In the genomic region with DNA sequence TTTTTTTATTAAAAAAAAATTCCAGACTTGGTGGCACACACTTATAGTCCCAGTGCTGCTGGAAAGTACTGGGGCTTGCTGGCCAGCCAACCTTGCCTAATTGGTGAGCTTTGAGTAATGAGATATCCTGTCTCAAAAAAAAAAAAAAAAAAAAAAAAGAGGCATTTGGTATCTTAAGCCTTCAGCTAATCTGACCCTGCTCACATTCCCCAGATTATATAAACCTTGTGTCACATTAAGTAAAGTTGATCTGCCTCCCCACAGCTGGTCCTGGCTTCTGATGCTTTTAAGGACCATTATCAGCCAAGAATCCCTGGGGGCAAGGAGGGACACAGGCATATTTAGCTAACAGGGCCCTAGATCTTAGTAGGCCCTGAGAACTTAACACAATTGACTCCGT, we compare ENCODE assay signal across 27 mouse cellular contexts. TPM values are rescaled to one million over a fixed set of nuclear protein-coding genes. Genes with fewer than 3 reads are reported as not detected.
DNase-seq lines count a peak whose midpoint lies in the region; ATAC-seq and TF ChIP-seq lines count a peak whose summit lies in the region.
"Had no signal": no experiment of that assay in that cellular context is flagged by ENCODE, and none has a peak within 500 bp of the region (broad histone marks: within the 10 kb centered on the region; RNA-seq: fewer than 3 reads in every experiment).

No protein-coding gene starts in this region.

- H3K27me3 ChIP-seq in embryonic facial prominence, embryonic 14.5 days (replicated peaks; ENCODE audit: control insufficient read depth, insufficient read depth, low read length), result no peaks in the 10 kb centered on the region
- no peaks in the 10 kb centered on the region for H3K27me3 ChIP-seq in embryonic facial prominence, embryonic 10.5 days (replicated peaks; ENCODE audit: low read depth, poor library complexity, severe bottlenecking)
- H3K27me3 ChIP-seq in midbrain, embryonic 11.5 days (ENCODE audit: control insufficient read depth, insufficient read depth, low read length), result no peaks in the 10 kb centered on the region
- no peaks in the 10 kb centered on the region for H3K27me3 ChIP-seq in midbrain, postnatal 0 days (ENCODE audit: insufficient read depth, low read length)
- H3K27me3 ChIP-seq: CH12.LX; embryonic facial prominence, embryonic 12.5 days; embryonic facial prominence, embryonic 15.5 days; forebrain, embryonic 12.5 days had no signal

- ATAC-seq in embryonic facial prominence, embryonic 14.5 days (ENCODE audit: low read depth), result peak; percentile 74; the same call in 1 of the 2 replicates
- ATAC-seq in midbrain, embryonic 11.5 days (ENCODE audit: low FRiP score), result no peak
- no peak for ATAC-seq in midbrain, postnatal 0 days (ENCODE audit: low FRiP score)
- ATAC-seq: CD4-positive, CD25-positive, alpha-beta regulatory T cell, adult 4 months; forebrain, embryonic 14.5 days; forebrain, embryonic 16.5 days had no signal

- no peak for TF ChIP-seq CTCF in midbrain, postnatal 0 days (IDR thresholded peaks at IDR 0.05)

- H3K4me1 ChIP-seq in embryonic facial prominence, embryonic 14.5 days (ENCODE audit: control insufficient read depth, insufficient read depth, low read length), result no peaks in the 10 kb centered on the region
- no peaks in the 10 kb centered on the region for H3K4me1 ChIP-seq in embryonic facial prominence, embryonic 10.5 days
- H3K4me1 ChIP-seq in midbrain, embryonic 11.5 days (ENCODE audit: control insufficient read depth, insufficient read depth, low read length), result no peaks in the 10 kb centered on the region
- H3K4me1 ChIP-seq in midbrain, postnatal 0 days (ENCODE audit: insufficient read depth, low read length), result no peaks in the 10 kb centered on the region
- H3K4me1 ChIP-seq: embryonic facial prominence, embryonic 12.5 days; embryonic facial prominence, embryonic 15.5 days; forebrain, embryonic 10.5 days; forebrain, embryonic 12.5 days had no signal

- H3K4me2 ChIP-seq in embryonic facial prominence, embryonic 14.5 days (ENCODE audit: low read depth, low read length), result no peak overlapping the region
- H3K4me2 ChIP-seq in midbrain, embryonic 11.5 days, result no peak overlapping the region
- no peak overlapping the region for H3K4me2 ChIP-seq in midbrain, postnatal 0 days (ENCODE audit: low read depth, low read length, poor library complexity, severe bottlenecking)
- H3K4me2 ChIP-seq: embryonic facial prominence, embryonic 12.5 days; embryonic facial prominence, embryonic 15.5 days; forebrain, embryonic 12.5 days had no signal

- DNase-seq in embryonic facial prominence, embryonic 14.5 days (ENCODE audit: low spot score), result no peak
- DNase-seq in embryonic facial prominence, embryonic 10.5 days (ENCODE audit: low spot score), result no peak
- DNase-seq in midbrain, embryonic 11.5 days (ENCODE audit: low spot score, missing footprints), result peak; percentile 37
- DNase-seq in midbrain, postnatal 0 days (ENCODE audit: low spot score), result no peak
- DNase-seq in retina, postnatal 1 day, result peak; percentile 29
- DNase-seq in yolk sac, embryonic 10.5 days (ENCODE audit: low spot score), result no peak
- DNase-seq: adrenal gland, adult 2 months; adrenal gland, postnatal 10 days; adrenal gland, postnatal 25 days; B cell, adult 2 months; cerebellum, adult 11 months; cerebellum, adult 18-20 months; cerebellum, adult 8-10 months; cerebellum, adult 9-11 months; cerebellum, postnatal 14 days; cerebellum, postnatal 36 days; embryo, embryonic 11 days had no signal

- H3K9me3 ChIP-seq in embryonic facial prominence, embryonic 14.5 days (ENCODE audit: control insufficient read depth, low read length), result no peaks in the 10 kb centered on the region
- H3K9me3 ChIP-seq in embryonic facial prominence, embryonic 10.5 days, result no peaks in the 10 kb centered on the region
- no peaks in the 10 kb centered on the region for H3K9me3 ChIP-seq in midbrain, embryonic 11.5 days (ENCODE audit: control insufficient read depth, low read length)
- no peaks in the 10 kb centered on the region for H3K9me3 ChIP-seq in midbrain, postnatal 0 days (ENCODE audit: low read length)
- H3K9me3 ChIP-seq: embryonic facial prominence, embryonic 12.5 days; embryonic facial prominence, embryonic 15.5 days; forebrain, embryonic 10.5 days; forebrain, embryonic 12.5 days had no signal

- no peak overlapping the region for H3K9ac ChIP-seq in embryonic facial prominence, embryonic 14.5 days (ENCODE audit: low read depth, low read length)
- H3K9ac ChIP-seq in midbrain, embryonic 11.5 days (ENCODE audit: low read length), result no peak overlapping the region
- no peak overlapping the region for H3K9ac ChIP-seq in midbrain, postnatal 0 days (replicated peaks; ENCODE audit: low read length, poor library complexity, severe bottlenecking)
- H3K9ac ChIP-seq: embryonic facial prominence, embryonic 12.5 days; embryonic facial prominence, embryonic 15.5 days; forebrain, embryonic 12.5 days had no signal

- H3K4me3 ChIP-seq in embryonic facial prominence, embryonic 14.5 days (ENCODE audit: low read depth, low read length), result no peak overlapping the region
- H3K4me3 ChIP-seq in embryonic facial prominence, embryonic 10.5 days, result no peak overlapping the region
- H3K4me3 ChIP-seq in midbrain, embryonic 11.5 days (ENCODE audit: low read depth, low read length), result no peak overlapping the region
- no peak overlapping the region for H3K4me3 ChIP-seq in midbrain, postnatal 0 days (ENCODE audit: low read depth, low read length)
- H3K4me3 ChIP-seq: embryonic facial prominence, embryonic 12.5 days; embryonic facial prominence, embryonic 15.5 days; erythroblast, embryonic 14.5 days; forebrain, embryonic 10.5 days; forebrain, embryonic 12.5 days had no signal

- H3K36me3 ChIP-seq in embryonic facial prominence, embryonic 14.5 days (ENCODE audit: control insufficient read depth, insufficient read depth, low read length), result no peaks in the 10 kb centered on the region
- no peaks in the 10 kb centered on the region for H3K36me3 ChIP-seq in embryonic facial prominence, embryonic 10.5 days (replicated peaks)
- H3K36me3 ChIP-seq in midbrain, embryonic 11.5 days (ENCODE audit: control insufficient read depth, insufficient read depth, low read length), result no peaks in the 10 kb centered on the region
- H3K36me3 ChIP-seq in midbrain, postnatal 0 days (ENCODE audit: insufficient read depth, low read length), result no peaks in the 10 kb centered on the region
- H3K36me3 ChIP-seq: embryonic facial prominence, embryonic 12.5 days; embryonic facial prominence, embryonic 15.5 days; forebrain, embryonic 10.5 days; forebrain, embryonic 12.5 days; G1E had no signal

- H3K27ac ChIP-seq in embryonic facial prominence, embryonic 14.5 days (replicated peaks; ENCODE audit: low read depth, low read length), result no peak overlapping the region
- H3K27ac ChIP-seq in embryonic facial prominence, embryonic 10.5 days (replicated peaks), result no peak overlapping the region
- H3K27ac ChIP-seq in midbrain, embryonic 11.5 days (ENCODE audit: low read depth, low read length), result no peak overlapping the region
- no peak overlapping the region for H3K27ac ChIP-seq in midbrain, postnatal 0 days (ENCODE audit: low read depth, low read length)
- H3K27ac ChIP-seq: embryonic facial prominence, embryonic 12.5 days; embryonic facial prominence, embryonic 15.5 days; forebrain, embryonic 10.5 days; forebrain, embryonic 12.5 days had no signal

- 46% methylated on average over 1 of the region's 1 CpGs for WGBS in embryonic facial prominence, embryonic 14.5 days
- WGBS in embryonic facial prominence, embryonic 10.5 days, result 36% methylated on average over 1 of the region's 1 CpGs
- WGBS in midbrain, embryonic 11.5 days, result 63% methylated on average over 1 of the region's 1 CpGs
- 50% methylated on average over 1 of the region's 1 CpGs for WGBS in midbrain, postnatal 0 days

RNA-seq across cellular contexts. Expression of a gene that starts 5.7 kb away (rescaled TPM):
- 49.9 and 50.8 TPM in 2 replicates for polyA plus RNA-seq in embryonic facial prominence, embryonic 14.5 days (2014; fragmentation: Nextera tagmentation; extraction: Ambion mirVana)
- polyA plus RNA-seq in embryonic facial prominence, embryonic 10.5 days (2016; fragmentation: Nextera tagmentation; extraction: Ambion mirVana), result 34.4 and 38.5 TPM in 2 replicates
- 40.6 and 47.3 TPM in 2 replicates for polyA plus RNA-seq in midbrain, embryonic 11.5 days (2014; fragmentation: Nextera tagmentation; extraction: Ambion mirVana)
- 154 and 206 TPM in 2 replicates for total RNA-seq in midbrain, postnatal 0 days (2014; rRNA removed)
- polyA plus RNA-seq in midbrain, postnatal 0 days (2015; fragmentation: Nextera tagmentation; extraction: Ambion mirVana), result 68.6 and 71.4 TPM in 2 replicates

RNA-seq across cellular contexts. Expression of a gene that starts 22.3 kb away (rescaled TPM):
- polyA plus RNA-seq in embryonic facial prominence, embryonic 14.5 days (2014; fragmentation: Nextera tagmentation; extraction: Ambion mirVana), result 27.1 and 28.8 TPM in 2 replicates
- polyA plus RNA-seq in embryonic facial prominence, embryonic 10.5 days (2016; fragmentation: Nextera tagmentation; extraction: Ambion mirVana), result 28.5 and 29.2 TPM in 2 replicates
- polyA plus RNA-seq in midbrain, embryonic 11.5 days (2014; fragmentation: Nextera tagmentation; extraction: Ambion mirVana), result 42.2 and 45.7 TPM in 2 replicates
- total RNA-seq in midbrain, postnatal 0 days (2014; rRNA removed), result 40.4 and 50.2 TPM in 2 replicates
- 51.8 and 61.2 TPM in 2 replicates for polyA plus RNA-seq in midbrain, postnatal 0 days (2015; fragmentation: Nextera tagmentation; extraction: Ambion mirVana)

Comparison
In these comparisons a context has a peak if more than half of its experiments do, and no peak if none do; other contexts are left out.
1. DNase-seq: peak in midbrain, embryonic 11.5 days (single experiment) and retina, postnatal 1 day (single experiment); none in embryonic facial prominence, embryonic 14.5 days (single experiment), embryonic facial prominence, embryonic 10.5 days (single experiment), midbrain, postnatal 0 days (single experiment) and yolk sac, embryonic 10.5 days (single experiment).